Mouse (Mus musculus) MEL-GATA-1-ER (cell line): ENCODE data around the gene Mtf1.

ENCODE experiments used
- DNase-seq: peaks from one replicate; pipeline ENCODE4 v3.0.0-alpha.2; 2012; ENCODE audit warnings: low read depth; ENCODE audit errors: extremely low read depth

Gene Mtf1

GRCm38 (mm10) chr4:124850933-124851658, 49.2 kb downstream of the Mtf1 start, which contains the start of gene 1110065P20Rik:
Gene 1110065P20Rik, minus strand, starts transcription at chr4:124851196.
- DNase-seq, result peak; percentile 68

- no peak for DNase-seq
Measured at GRCm38 (mm10) chr4:124856294-124856693, 54.4 kb downstream of the Mtf1 start.

GRCm38 (mm10) chr4:124858370-124858769, 56.5 kb downstream of the Mtf1 start:
- no peak for DNase-seq

GRCm38 (mm10) chr4:124860446-124860845, 58.5 kb downstream of the Mtf1 start:
- DNase-seq, result no peak

- DNase-seq, result no peak
Measured at GRCm38 (mm10) chr4:124861283-124862188, 59.6 kb downstream of the Mtf1 start, which contains the start of gene Maneal. Gene Maneal, minus strand, starts transcription at chr4:124862171.

GRCm38 (mm10) chr4:124872719-124873118, 70.8 kb downstream of the Mtf1 start:
- DNase-seq, result no peak

- DNase-seq, result no peak
Measured at GRCm38 (mm10) chr4:124880599-124880998, 78.7 kb downstream of the Mtf1 start, which contains the start of gene Epha10. Gene Epha10, plus strand, starts transcription at chr4:124880899.

- DNase-seq, result no peak
Measured at GRCm38 (mm10) chr4:124881341-124881908, 79.5 kb downstream of the Mtf1 start.

GRCm38 (mm10) chr4:124882151-124882729, 80.3 kb downstream of the Mtf1 start:
- no peak for DNase-seq

- DNase-seq, result no peak
Measured at GRCm38 (mm10) chr4:124888702-124889101, 86.8 kb downstream of the Mtf1 start.

GRCm38 (mm10) chr4:124889935-124890334, 88.0 kb downstream of the Mtf1 start:
- DNase-seq, result no peak

- no peak for DNase-seq
Measured at GRCm38 (mm10) chr4:124890831-124891230, 88.9 kb downstream of the Mtf1 start.

GRCm38 (mm10) chr4:124893769-124894168, 91.9 kb downstream of the Mtf1 start:
- DNase-seq, result no peak

GRCm38 (mm10) chr4:124894508-124895428, 92.9 kb downstream of the Mtf1 start:
- DNase-seq, result no peak

- no peak for DNase-seq
Measured at GRCm38 (mm10) chr4:124898428-124898827, 96.5 kb downstream of the Mtf1 start.
